Comparison of ENCODE assay signal across 21 mouse cellular contexts in genomic region chr4:53181479-53181878, GRCm38 (mm10). TPM values are rescaled to one million over a fixed set of nuclear protein-coding genes. Genes with fewer than 3 reads are reported as not detected.
DNase-seq lines count a peak whose midpoint lies in the region; ATAC-seq and TF ChIP-seq lines count a peak whose summit lies in the region.
"Had no signal": no experiment of that assay in that cellular context is flagged by ENCODE, and none has a peak within 500 bp of the region (broad histone marks: within the 10 kb centered on the region; RNA-seq: fewer than 3 reads in every experiment).

No protein-coding gene starts in this region.

- H3K4me2 ChIP-seq in hindbrain, postnatal 0 days (ENCODE audit: low read depth, low read length): no peak overlapping the region
- H3K4me2 ChIP-seq: embryonic facial prominence, embryonic 13.5 days; forebrain, embryonic 12.5 days; heart, embryonic 12.5 days; hindbrain, embryonic 14.5 days had no signal

- peak; percentile 35 for DNase-seq in 3134 (ENCODE audit: extremely low read depth, insufficient read length, low spot score)
- DNase-seq in 3T3-L1 (ENCODE audit: low read depth, low spot score): peak; percentile 46
- DNase-seq in MN1 (ENCODE audit: low spot score): peak; percentile 36
- no peak for DNase-seq in hindbrain, postnatal 0 days (ENCODE audit: low spot score)
- no peak for DNase-seq in thymus, postnatal 0 days (ENCODE audit: low spot score)
- no peak for DNase-seq in retina, postnatal 1 day
- DNase-seq: adrenal gland, postnatal 14 days; cerebellum, adult 2 months; cerebellum, postnatal 14 days; gastrocnemius, adult 2 months; gastrocnemius, postnatal 25 days had no signal

- no peaks in the 10 kb centered on the region for H3K9me3 ChIP-seq in hindbrain, postnatal 0 days (ENCODE audit: low read length)
- H3K9me3 ChIP-seq: embryonic facial prominence, embryonic 13.5 days; forebrain, embryonic 12.5 days; hindbrain, embryonic 10.5 days had no signal

- no peaks in the 10 kb centered on the region for H3K4me1 ChIP-seq in hindbrain, postnatal 0 days (ENCODE audit: insufficient read depth, low read length)
- H3K4me1 ChIP-seq: forebrain, embryonic 12.5 days; heart, embryonic 12.5 days had no signal

- H3K9ac ChIP-seq in hindbrain, postnatal 0 days (replicated peaks; ENCODE audit: low read length): no peak overlapping the region
- H3K9ac ChIP-seq: embryonic facial prominence, embryonic 13.5 days; forebrain, embryonic 12.5 days; heart, embryonic 12.5 days; hindbrain, embryonic 14.5 days had no signal

- no peak overlapping the region for H3K4me3 ChIP-seq in macrophage (ENCODE audit: inconsistent target)
- H3K4me3 ChIP-seq in hindbrain, postnatal 0 days (ENCODE audit: low read length): no peak overlapping the region
- H3K4me3 ChIP-seq: embryonic facial prominence, embryonic 13.5 days; forebrain, embryonic 12.5 days; gastrocnemius, adult 2 months; heart, embryonic 12.5 days; hindbrain, embryonic 10.5 days had no signal

- no peaks in the 10 kb centered on the region for H3K27me3 ChIP-seq in hindbrain, postnatal 0 days (ENCODE audit: insufficient read depth, low read length)
- H3K27me3 ChIP-seq: embryonic facial prominence, embryonic 13.5 days; forebrain, embryonic 12.5 days; heart, embryonic 12.5 days; Patski had no signal

- no peaks in the 10 kb centered on the region for H3K79me2 ChIP-seq in macrophage (ENCODE audit: inconsistent target)

- no peak for TF ChIP-seq CTCF in hindbrain, postnatal 0 days (IDR thresholded peaks at IDR 0.05; ENCODE audit: low read depth)

- 20% methylated on average over 6 of the region's 6 CpGs for WGBS in macrophage (ENCODE audit: missing documents)
- WGBS in hindbrain, postnatal 0 days: 83% methylated on average over 6 of the region's 6 CpGs

- H3K36me3 ChIP-seq in macrophage (ENCODE audit: inconsistent target): no peaks in the 10 kb centered on the region
- no peaks in the 10 kb centered on the region for H3K36me3 ChIP-seq in hindbrain, postnatal 0 days (ENCODE audit: insufficient read depth, low read length)
- H3K36me3 ChIP-seq: embryonic facial prominence, embryonic 13.5 days; forebrain, embryonic 12.5 days; heart, embryonic 12.5 days; hindbrain, embryonic 10.5 days had no signal

- peak overlapping the region; percentile 69 for H3K27ac ChIP-seq in macrophage
- H3K27ac ChIP-seq in hindbrain, postnatal 0 days: no peak overlapping the region
- H3K27ac ChIP-seq: embryonic facial prominence, embryonic 13.5 days; forebrain, embryonic 12.5 days; gastrocnemius, adult 2 months; hindbrain, embryonic 10.5 days; hindbrain, embryonic 14.5 days had no signal

- no peak for ATAC-seq in hindbrain, postnatal 0 days
- ATAC-seq: activated CD4-positive, CD25-positive, alpha-beta regulatory T cell, adult 4 months; forebrain, embryonic 16.5 days; intestine, embryonic 16.5 days; Patski had no signal

RNA-seq across cellular contexts. Expression of gene Abca1, which starts 21.8 kb away (rescaled TPM):
- 1,000 to 10,000 TPM in 8 of 26 experiments, 100 to 1,000 TPM in 18; 205 to 2,656 (median 727) TPM for total RNA-seq in macrophage (2018; cell fraction: chromatin; rRNA removed)
- 100 to 1,000 TPM; 160 to 731 (median 322) TPM for total RNA-seq in macrophage (2018; cell fraction: cytosol; rRNA removed)
- 1,000 to 10,000 TPM in 2 of 26 experiments, 100 to 1,000 TPM in 24; 291 to 1,224 (median 585) TPM for total RNA-seq in macrophage (2018; cell fraction: nucleus; rRNA removed)
- polyA plus RNA-seq in macrophage (2018): 100 to 236 TPM (median 160 TPM) in 3 replicates
- total RNA-seq in hindbrain, postnatal 0 days (2014; rRNA removed): 43.5 and 49.5 TPM in 2 replicates
- 8.8 TPM in 2 replicates for polyA plus RNA-seq in hindbrain, postnatal 0 days (2015; fragmentation: Nextera tagmentation; extraction: Ambion mirVana)
- 2.9 and 4.6 TPM in 2 replicates for polyA plus RNA-seq in thymus, postnatal 0 days (2015; fragmentation: Nextera tagmentation; extraction: Ambion mirVana)

Comparison
In these comparisons a context has a peak if more than half of its experiments do, and no peak if none do; other contexts are left out.
1. DNase-seq: peak in 3134 (single experiment), 3T3-L1 (single experiment) and MN1 (single experiment); none in hindbrain, postnatal 0 days (single experiment), thymus, postnatal 0 days (single experiment) and retina, postnatal 1 day (single experiment).
2. RNA of gene Abca1, which starts 21.8 kb away (polyA plus RNA-seq): 100 to 236 TPM in macrophage; 8.8 TPM in hindbrain, postnatal 0 days and 2.9 to 4.6 TPM in thymus, postnatal 0 days; every median in the first group is over 10 times any median in the second.